Comparison of ENCODE assay signal across 29 mouse cellular contexts in the genomic region with DNA sequence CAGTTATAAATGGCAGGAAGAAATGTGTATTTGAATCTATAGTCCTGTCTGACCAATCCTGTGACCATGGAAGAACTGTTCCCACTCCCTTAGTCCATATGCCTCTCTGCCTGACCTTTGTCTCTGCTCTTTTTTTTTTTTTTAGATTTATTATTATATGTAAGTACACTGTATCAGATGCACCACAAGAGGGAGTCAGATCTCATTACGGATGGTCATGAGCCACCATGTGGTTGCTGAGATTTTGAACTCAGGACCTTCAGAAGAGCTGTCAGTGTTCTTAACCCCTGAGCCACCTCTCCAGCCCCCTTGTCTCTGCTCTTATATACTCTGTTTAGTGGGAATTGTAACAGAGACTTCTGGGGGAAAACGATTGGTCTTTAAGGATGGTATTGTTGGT. TPM values are rescaled to one million over a fixed set of nuclear protein-coding genes. Genes with fewer than 3 reads are reported as not detected.
A peak's percentile ranks its signal among the peaks of the same experiment; 100 is the strongest.
DNase-seq lines count a peak whose midpoint lies in the region; ATAC-seq and TF ChIP-seq lines count a peak whose summit lies in the region.
"Had no signal": no experiment of that assay in that cellular context is flagged by ENCODE, and none has a peak within 500 bp of the region (broad histone marks: within the 10 kb centered on the region; RNA-seq: fewer than 3 reads in every experiment).

No protein-coding gene starts in this region.

- H3K4me3 ChIP-seq in layer of hippocampus, adult 2 months: no peak overlapping the region
- H3K4me3 ChIP-seq in forebrain, embryonic 13.5 days: no peak overlapping the region
- H3K4me3 ChIP-seq: forebrain, embryonic 15.5 days; heart, embryonic 15.5 days; hindbrain, embryonic 15.5 days; limb, embryonic 10.5 days; liver, embryonic 13.5 days; midbrain, embryonic 15.5 days; myocyte had no signal

- TF ChIP-seq CTCF in layer of hippocampus, adult 2 months (conservative IDR thresholded peaks at IDR 0.05): peak; percentile 45

- H3K27me3 ChIP-seq in forebrain, embryonic 13.5 days: peaks cover 5% of the 10 kb centered on the region; the same call in 1 of the 2 replicates
- H3K27me3 ChIP-seq: forebrain, embryonic 15.5 days; hindbrain, embryonic 15.5 days; midbrain, embryonic 15.5 days had no signal

- H3K4me2 ChIP-seq in forebrain, embryonic 13.5 days: no peak overlapping the region
- H3K4me2 ChIP-seq: forebrain, embryonic 15.5 days; heart, embryonic 15.5 days; hindbrain, embryonic 15.5 days; liver, embryonic 13.5 days; midbrain, embryonic 15.5 days had no signal

- DNase-seq in embryo, embryonic 10 days (ENCODE audit: low spot score): peak; percentile 26
- DNase-seq in embryo, embryonic 10.5 days (ENCODE audit: low spot score): no peak
- no peak for DNase-seq in layer of hippocampus, adult 2 months (ENCODE audit: low spot score in 2 of 2)
- DNase-seq in layer of hippocampus, adult 18-20 months (ENCODE audit: low spot score in 2 of 2): no peak
- peak; percentile 38 for DNase-seq in CD4-positive helper T cell, adult 2 months (ENCODE audit: low read depth, low spot score)
- DNase-seq in induced T-regulatory cell, adult 2 months (ENCODE audit: low read depth): peak; percentile 63
- DNase-seq in ovary, postnatal 14 days (ENCODE audit: low spot score): no peak
- DNase-seq: adrenal gland, postnatal 14 days; cerebellum, adult 2 months; cerebellum, postnatal 25 days; heart, postnatal 4 days; kidney, adult 18-20 months; liver, embryonic 13.5 days; lung, postnatal 4 days had no signal

- H3K9ac ChIP-seq in forebrain, embryonic 13.5 days: no peak overlapping the region
- H3K9ac ChIP-seq: forebrain, embryonic 15.5 days; heart, embryonic 15.5 days; hindbrain, embryonic 15.5 days; liver, embryonic 13.5 days; midbrain, embryonic 15.5 days had no signal

- no peaks in the 10 kb centered on the region for H3K9me3 ChIP-seq in forebrain, embryonic 13.5 days (replicated peaks)
- H3K9me3 ChIP-seq: forebrain, embryonic 15.5 days; heart, embryonic 15.5 days; hindbrain, embryonic 15.5 days; limb, embryonic 10.5 days; liver, embryonic 13.5 days; midbrain, embryonic 15.5 days had no signal

- peaks cover 8% of the 10 kb centered on the region for H3K36me3 ChIP-seq in forebrain, embryonic 13.5 days (ENCODE audit: poor library complexity, severe bottlenecking)
- H3K36me3 ChIP-seq: midbrain, embryonic 15.5 days had no signal

- no peak overlapping the region for H3K27ac ChIP-seq in layer of hippocampus, adult 2 months
- no peak overlapping the region for H3K27ac ChIP-seq in forebrain, embryonic 13.5 days
- H3K27ac ChIP-seq: forebrain, embryonic 15.5 days; heart, embryonic 15.5 days; hindbrain, embryonic 15.5 days; limb, embryonic 10.5 days; liver, embryonic 13.5 days; midbrain, embryonic 15.5 days had no signal

- H3K4me1 ChIP-seq in forebrain, embryonic 13.5 days: peaks cover 11% of the 10 kb centered on the region

- WGBS in forebrain, embryonic 13.5 days: 67% methylated on average over 2 of the region's 2 CpGs

- ATAC-seq in forebrain, embryonic 13.5 days: no peak
- ATAC-seq: forebrain, embryonic 15.5 days; midbrain, embryonic 15.5 days had no signal

RNA-seq across cellular contexts. Expression of a gene that starts 3.0 kb away (rescaled TPM):
- 100 to 1,000 TPM; 301 to 311 TPM for total RNA-seq in layer of hippocampus, adult 2 months (2021)
- total RNA-seq in layer of hippocampus, adult 18-20 months (2021): 100 to 1,000 TPM; 303 to 306 TPM
- 536 and 650 TPM in 2 replicates for polyA plus RNA-seq in forebrain, embryonic 13.5 days (2015; fragmentation: Nextera tagmentation; extraction: Ambion mirVana)

RNA-seq across cellular contexts. Expression of a gene that starts 10.6 kb away (rescaled TPM):
- 10 to 100 TPM; 12.8 to 14.3 TPM for total RNA-seq in layer of hippocampus, adult 2 months (2021)
- total RNA-seq in layer of hippocampus, adult 18-20 months (2021): 10 to 100 TPM; 13.7 to 14.0 TPM
- polyA plus RNA-seq in forebrain, embryonic 13.5 days (2015; fragmentation: Nextera tagmentation; extraction: Ambion mirVana): 28.4 and 29.6 TPM in 2 replicates

RNA-seq across cellular contexts. Expression of a gene that starts 15.6 kb away (rescaled TPM):
- total RNA-seq in layer of hippocampus, adult 2 months (2021): 1 to 10 TPM in 1 of 2 experiments, under 1 TPM in 1; 0.95 to 1.2 TPM
- under 1 TPM; 0.46 to 0.94 TPM for total RNA-seq in layer of hippocampus, adult 18-20 months (2021)
- 0.18 and 0.40 TPM in 2 replicates for polyA plus RNA-seq in forebrain, embryonic 13.5 days (2015; fragmentation: Nextera tagmentation; extraction: Ambion mirVana)
- polyA plus RNA-seq: limb, embryonic 10.5 days had no signal

RNA-seq across cellular contexts. Expression of a gene that starts 36.3 kb away (rescaled TPM):
- 10 to 100 TPM; 37.0 to 41.0 TPM for total RNA-seq in layer of hippocampus, adult 2 months (2021)
- 10 to 100 TPM; 41.9 to 44.4 TPM for total RNA-seq in layer of hippocampus, adult 18-20 months (2021)
- 42.2 and 44.6 TPM in 2 replicates for polyA plus RNA-seq in forebrain, embryonic 13.5 days (2015; fragmentation: Nextera tagmentation; extraction: Ambion mirVana)

RNA-seq across cellular contexts. Expression of a gene that starts 56.5 kb away (rescaled TPM):
- total RNA-seq in layer of hippocampus, adult 2 months (2021): under 1 TPM; 0.32 to 0.56 TPM
- under 1 TPM; 0.52 to 0.56 TPM for total RNA-seq in layer of hippocampus, adult 18-20 months (2021)
- not detected in 2 replicates for polyA plus RNA-seq in forebrain, embryonic 13.5 days (2015; fragmentation: Nextera tagmentation; extraction: Ambion mirVana)
- total RNA-seq: adrenal gland, postnatal 14 days; gastrocnemius, postnatal 4 days; heart, postnatal 4 days; megakaryocyte-erythroid progenitor cell, adult 5-6 weeks had no signal
- polyA plus RNA-seq: cerebellum, adult 2 months; embryonic facial prominence, embryonic 14.5 days; heart, embryonic 15.5 days; hindbrain, embryonic 15.5 days; kidney, embryonic 16.5 days; large intestine, adult 2 months; limb, embryonic 10.5 days; liver, embryonic 13.5 days; lung, embryonic 16.5 days; myocyte; neural tube, embryonic 14.5 days; urinary bladder, adult 2 months had no signal

Comparison
In these comparisons a context has a peak if more than half of its experiments do, and no peak if none do; other contexts are left out.
1. DNase-seq: peak in embryo, embryonic 10 days (single experiment), CD4-positive helper T cell, adult 2 months (single experiment) and induced T-regulatory cell, adult 2 months (single experiment); none in embryo, embryonic 10.5 days (single experiment), layer of hippocampus, adult 2 months (0 of 2), layer of hippocampus, adult 18-20 months (0 of 2) and ovary, postnatal 14 days (single experiment).